Mouse (Mus musculus) thymus, postnatal 25 days (tissue): ENCODE measurements around the gene Tprgl.

Experiments used
- DNase-seq: peaks from one replicate; pipeline ENCODE4 v3.0.0; 2022

Tprgl gene

DNA sequence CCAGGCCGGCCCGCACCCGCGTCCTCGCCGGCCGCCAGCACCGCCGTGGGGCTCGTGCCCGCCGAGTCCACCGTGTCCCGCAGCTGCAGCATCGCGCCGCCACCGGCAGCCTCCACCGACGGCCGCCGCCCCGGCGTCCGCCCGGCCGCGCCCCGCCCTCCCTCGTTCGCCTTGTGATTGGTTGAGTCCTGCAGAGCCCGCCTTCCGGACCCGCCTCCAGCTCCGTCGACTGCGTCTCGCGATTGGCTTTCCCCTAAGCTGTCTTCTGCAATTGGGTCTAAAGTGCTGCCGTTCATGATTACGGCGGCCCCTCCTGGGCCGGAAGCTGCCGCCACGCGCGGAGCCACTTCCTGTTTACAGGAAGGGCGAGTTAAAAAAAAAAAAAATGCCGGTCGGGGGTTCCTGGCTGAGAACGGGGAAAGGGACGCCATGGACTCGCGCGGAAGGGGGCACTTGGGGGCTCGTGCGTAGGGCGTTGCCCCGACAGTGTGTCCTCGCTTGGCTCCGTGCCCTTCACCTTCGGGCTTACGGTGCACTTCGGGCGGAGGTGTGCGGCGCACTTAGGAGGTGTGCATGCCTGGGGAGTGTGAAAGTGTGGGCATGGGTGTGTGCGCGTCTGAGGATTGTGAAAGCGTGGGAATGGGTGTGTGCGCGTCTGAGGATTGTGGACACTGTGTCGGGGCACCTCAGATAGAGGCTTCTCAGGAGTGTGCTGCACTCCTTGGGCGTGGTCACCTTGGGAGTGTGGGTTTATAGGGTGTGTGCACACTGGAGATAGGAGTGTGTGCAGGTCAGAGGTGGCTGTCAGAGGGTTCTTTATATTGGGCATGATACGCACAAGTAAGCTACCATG lies at the start of gene Tprgl:
TSS of gene Tprgl (minus strand) at position 129 of the 853 bp plus-strand sequence.
- DNase-seq, result peak; percentile 98

DNA sequence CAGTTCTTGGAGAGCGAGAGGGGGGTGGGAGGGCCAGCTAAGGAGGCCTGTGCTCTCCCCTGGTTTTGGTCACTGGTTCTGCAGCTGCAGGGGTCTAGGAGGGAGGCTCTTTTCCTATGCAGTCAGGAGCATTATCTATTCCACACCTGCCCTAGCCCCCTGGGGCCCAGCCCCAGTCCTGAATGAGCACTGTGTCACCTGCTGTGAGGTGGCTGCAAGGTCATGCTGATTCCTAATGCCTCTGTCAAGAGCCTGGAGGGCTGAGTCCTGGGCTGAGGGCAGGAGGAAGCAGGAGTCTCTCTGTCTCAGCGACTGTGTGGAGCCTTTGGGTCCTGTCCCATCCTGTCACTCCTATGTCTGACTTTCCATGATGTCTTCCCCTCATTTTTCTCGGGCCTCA lies 49.4 kb upstream of the Tprgl start:
- no peak for DNase-seq

DNA sequence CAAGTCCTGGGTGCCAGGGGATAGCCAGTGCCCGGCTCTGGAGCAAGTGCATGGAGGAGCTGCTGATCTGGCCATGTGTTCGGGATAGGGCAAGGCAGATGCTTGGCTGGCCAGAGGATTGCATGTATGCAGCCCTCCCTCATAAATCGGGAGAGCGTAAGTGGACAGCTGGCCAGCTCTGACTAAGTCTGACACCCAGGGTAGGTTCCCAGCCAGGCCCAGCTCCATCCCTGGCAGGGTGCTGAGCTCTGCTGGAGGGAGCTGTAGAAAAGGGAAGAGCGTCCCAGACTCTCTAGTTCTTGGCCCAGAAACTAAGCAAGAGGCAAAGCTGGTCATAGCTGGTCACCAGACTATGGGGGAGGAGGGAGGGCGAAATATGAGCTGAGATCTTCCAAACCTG lies 48.6 kb upstream of the Tprgl start:
- no peak for DNase-seq

DNA sequence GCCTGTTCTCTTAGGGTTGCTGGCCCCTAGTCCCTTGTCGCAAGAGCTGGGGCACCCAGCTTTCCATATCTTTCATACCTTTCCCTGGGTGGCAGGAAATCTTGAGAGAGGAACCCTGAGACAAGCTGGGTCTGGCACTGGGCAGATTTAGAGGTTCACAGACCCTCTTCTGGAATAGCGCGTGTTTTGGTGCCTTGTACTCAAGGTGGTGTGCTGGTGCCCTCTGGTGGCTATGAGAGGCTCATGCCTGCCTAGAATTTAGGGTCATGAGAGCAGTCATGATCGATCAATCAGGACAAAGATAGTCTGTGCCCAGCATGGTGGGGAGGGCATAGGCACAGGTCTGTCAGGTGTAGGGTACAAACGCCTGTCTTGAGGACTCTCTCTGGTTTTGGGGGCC lies 46.8 kb upstream of the Tprgl start:
- peak; percentile 46 for DNase-seq

DNA sequence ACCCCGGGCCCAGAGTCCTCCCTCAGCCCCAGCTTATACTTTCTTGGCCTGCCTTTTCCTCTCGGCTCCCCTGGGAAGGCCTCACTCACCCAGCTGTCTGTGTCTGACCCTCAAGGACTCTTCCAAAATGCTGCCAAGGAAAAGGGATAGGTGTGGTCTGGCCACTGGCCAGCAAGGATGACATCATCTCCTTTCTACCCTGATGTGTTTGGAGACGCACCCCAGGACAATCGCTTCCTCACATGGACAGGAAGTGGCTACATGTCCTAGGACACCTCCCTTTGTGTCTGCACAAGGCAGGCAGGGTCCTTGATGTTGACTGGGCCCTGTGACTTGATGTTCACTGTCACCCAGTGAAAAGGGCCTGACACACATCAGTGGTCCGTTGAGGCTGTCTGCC lies 44.9 kb upstream of the Tprgl start:
- no peak for DNase-seq

DNA sequence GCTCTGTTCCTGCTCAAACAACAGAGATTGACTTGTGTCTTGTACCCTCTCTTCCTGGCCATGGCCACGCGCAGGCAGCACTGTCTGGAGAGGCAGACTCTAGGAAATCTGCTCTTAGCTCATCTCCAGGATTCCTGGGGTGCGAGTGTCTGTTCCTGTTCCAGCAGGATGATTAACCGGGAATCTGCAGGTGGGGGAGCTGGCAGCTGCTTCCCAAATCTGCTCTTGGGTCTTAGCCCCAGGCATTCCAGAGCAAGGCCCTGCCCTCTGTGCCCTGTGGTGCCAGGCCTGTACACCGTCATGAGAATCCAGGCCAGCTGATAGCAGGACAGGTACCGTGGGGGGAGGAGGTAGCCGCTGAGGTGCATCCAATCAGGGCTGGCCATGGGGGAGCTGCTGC lies 44.1 kb upstream of the Tprgl start:
- DNase-seq, result no peak

DNA sequence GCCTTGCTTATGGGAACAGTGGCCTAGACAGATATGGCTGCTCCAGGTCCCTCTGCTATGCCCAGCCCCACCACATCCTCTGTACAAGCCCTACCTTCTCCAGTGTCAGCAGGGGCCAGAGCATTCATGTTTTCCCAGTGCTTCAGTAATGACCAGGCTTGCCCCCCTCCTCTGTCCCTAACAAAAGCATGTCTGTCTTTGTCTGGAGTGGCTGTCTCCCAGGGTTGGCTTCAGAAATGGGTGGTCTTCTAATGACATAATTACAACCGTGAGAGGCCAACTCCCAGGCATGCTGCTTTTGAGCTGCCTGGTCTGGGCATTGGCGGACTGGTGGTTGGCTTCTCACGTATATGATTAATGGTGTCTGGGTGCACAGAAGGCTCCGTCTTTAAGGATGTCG lies 41.0 kb upstream of the Tprgl start:
- DNase-seq, result no peak

DNA sequence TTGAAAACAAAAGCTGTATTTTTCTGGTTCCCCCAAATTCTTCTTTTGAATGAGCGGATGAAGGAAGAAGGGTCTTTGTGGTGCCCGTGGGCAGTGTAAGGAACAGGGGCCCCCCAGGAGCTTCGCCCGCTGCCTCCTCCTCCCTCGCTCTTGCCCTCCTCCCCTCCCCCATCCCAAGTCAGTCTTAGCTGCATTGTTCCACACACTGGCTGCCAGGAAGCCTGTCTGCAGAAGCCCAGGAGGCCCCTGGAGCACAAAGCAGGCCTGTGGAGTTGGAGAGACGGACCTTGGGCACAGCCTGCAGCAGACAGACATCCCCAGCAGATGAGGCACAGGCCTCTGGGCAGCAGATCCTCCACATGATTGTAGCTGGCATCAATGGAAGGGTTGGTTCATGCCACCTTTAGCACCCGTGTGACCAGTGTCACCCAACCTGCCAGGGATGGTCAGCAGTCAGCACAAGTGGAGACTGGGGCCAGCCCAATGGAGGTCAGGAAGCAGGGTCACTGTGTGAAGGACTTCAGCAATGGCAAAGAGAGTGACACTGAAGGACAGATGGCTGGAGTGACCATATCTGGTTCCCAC lies 38.0 kb upstream of the Tprgl start:
- no peak for DNase-seq

DNA sequence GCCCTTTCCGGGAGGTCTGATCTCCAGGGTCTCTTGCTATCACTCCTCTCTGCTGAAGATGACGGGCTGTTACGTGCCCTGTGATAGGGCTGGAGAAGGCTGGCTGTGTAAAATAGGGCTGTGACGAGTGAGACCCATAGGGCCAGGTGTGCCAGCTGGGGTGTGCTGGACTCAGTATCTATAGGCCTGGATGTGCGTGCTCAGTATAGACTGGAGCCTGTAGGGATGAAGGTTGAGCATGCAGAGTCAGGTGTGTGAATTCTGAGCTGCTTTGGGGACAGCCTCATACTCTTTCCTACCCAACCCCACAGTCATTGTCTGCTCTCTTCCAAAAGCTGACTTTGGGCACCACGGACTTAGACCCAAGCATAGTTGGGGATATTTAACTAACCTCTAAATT lies 37.5 kb upstream of the Tprgl start:
- DNase-seq, result no peak

DNA sequence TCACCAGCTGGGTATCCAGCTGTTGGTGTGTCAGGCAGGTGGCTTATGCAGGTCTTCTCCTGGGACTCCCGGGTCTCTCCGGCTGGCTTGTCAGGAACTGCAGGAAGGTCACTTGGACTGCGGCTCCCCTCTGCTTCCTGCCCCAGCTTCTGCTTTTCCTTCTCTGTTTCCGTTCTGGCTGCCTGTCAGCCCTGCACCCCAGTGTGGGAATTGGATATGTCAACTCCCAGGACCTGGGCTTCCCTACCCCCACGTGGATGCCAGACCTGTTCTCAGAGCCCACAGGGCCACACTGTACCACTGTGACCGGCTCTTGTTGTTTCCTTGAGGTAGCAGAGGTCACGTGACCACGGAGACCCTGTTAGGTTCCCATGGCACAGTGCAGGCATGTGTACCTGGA lies 28.5 kb upstream of the Tprgl start:
- no peak for DNase-seq

DNA sequence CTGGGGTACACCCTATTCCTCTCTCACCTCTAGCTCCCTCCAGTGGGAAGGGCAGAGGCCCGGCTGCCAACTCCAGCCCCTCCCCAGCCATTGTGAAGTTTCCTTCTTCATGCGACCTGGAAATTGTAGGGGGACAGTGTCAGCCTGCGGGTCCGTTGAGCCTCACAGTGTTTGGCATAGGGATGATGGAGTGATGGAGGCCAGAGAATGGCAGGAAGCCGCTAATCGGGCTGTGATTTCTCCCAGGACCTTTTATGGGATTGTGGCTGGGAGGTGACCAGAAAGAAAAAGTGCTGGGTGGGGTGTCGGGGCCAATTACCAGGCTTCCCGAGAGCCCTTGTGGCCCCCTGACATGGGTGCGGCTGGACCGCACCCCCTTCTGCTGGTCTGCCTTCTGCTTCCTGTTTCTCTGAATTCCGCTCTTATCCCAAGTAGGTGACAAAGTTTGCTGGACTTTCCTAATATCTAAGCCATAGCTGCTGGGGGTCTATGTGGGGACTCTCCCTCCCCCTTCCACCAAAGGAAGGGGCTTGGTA lies 25.6 kb upstream of the Tprgl start:
- DNase-seq, result no peak

DNA sequence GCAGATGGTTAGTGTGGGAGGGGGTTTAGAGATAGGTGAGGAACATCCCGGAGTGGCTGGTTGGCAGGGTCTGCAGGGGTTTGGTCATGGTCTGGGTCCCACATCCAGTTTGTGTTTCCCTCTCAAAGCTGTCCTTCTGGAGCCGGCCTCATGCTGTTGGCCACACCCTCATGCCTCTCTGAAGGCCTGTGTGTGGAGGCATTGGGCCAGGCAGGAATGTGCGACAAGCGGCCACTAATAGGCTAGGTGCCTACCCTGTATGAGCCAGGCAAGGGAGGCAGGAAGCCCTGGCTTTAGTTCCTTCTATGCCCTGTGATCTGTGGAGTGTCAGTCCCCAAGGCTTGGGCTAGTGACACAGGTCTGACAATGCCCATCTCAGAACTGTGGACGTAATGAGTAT lies 24.5 kb upstream of the Tprgl start:
- DNase-seq, result no peak

DNA sequence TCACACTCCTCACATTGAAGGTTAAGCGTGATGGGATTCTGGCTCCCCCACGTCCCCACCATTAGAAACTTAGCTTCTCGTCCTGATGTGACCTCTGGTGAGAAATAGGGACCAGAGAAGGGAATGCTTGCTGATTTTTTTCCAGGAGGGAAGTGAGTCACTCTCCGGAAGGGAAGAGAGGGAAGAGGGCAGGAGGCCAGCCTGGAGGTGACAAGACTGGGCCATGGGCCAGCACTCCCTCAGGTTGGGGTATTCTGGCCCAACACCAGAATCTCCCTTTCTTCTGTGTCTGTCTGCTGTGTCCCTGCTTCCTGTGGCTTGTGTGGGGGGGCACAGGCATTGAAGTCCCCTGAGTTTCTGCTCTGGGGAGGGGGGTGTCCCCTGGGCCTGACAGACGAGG lies 23.1 kb upstream of the Tprgl start:
- no peak for DNase-seq

DNA sequence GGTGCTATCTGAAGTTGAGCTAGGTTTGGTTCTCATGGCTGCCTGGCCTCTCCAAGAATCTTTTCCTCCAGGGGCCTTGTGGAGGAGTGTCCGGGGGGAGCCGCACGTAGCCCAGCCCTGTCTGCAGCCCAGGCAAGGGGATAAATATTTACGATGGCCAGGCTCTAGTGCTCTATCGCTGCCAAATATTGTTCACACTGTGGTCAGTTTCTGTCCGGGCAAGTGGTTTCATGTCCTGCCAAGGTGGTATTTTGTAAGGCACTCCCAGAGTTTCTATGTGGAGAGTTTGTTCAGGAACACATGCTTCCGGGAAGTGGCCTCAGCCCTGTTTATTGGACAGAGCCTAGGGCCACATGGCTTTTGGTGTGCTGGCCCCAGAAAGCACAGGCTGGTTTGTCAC lies 20.5 kb upstream of the Tprgl start:
- DNase-seq, result no peak

DNA sequence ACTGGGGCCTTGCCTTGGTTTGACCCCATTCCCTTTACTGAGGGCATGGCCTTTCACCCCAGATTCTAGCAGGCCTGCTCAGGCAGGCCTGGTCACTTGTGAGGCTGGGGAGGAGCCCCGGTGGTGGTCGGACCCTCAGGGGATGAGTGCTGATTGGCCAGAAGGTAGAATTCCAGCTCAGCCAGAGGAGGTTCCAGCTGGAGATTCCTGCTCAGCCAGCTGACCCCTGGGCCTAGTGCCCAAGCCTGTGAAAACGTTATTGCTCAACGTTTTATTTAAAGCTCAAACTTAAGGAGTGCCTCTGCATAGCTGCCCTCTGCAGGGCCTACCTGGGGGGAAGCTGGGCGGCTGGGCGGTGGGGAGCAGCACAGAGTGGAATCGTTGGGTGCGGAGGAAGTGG lies 16.8 kb upstream of the Tprgl start:
- DNase-seq, result no peak

DNA sequence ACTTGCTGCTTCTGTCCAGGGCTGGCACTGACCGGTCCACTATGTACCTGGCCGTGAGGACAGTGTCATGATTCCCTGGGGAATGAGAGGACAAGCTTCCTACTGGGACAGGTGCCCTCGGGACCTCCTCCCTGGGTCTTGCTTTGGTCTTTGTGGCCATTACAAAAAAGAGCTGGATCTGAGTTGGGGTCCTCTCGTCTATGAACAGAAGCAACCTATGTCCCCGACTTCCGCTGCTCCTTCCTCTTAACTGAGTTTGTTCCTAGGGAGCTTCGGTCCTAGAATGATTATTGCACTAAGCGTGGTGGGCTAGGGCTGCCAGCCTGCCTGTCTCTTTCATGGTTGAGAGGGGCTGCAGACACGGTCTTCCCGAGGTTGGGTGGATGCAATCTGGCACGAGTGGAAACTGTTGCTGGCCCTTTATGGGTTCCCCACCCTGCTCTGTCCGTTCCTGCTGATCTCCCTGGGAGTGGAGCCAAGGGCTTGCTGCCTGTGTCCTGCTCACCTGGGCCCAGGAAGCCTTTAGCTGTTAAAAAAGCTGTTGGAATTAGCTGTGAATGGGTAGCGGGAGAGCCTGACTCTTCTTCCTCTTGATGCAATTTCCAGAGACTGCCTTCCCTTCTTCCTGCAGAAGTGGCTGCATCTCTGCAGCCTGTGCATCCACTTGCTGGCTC lies 11.6 kb upstream of the Tprgl start:
- no peak for DNase-seq

DNA sequence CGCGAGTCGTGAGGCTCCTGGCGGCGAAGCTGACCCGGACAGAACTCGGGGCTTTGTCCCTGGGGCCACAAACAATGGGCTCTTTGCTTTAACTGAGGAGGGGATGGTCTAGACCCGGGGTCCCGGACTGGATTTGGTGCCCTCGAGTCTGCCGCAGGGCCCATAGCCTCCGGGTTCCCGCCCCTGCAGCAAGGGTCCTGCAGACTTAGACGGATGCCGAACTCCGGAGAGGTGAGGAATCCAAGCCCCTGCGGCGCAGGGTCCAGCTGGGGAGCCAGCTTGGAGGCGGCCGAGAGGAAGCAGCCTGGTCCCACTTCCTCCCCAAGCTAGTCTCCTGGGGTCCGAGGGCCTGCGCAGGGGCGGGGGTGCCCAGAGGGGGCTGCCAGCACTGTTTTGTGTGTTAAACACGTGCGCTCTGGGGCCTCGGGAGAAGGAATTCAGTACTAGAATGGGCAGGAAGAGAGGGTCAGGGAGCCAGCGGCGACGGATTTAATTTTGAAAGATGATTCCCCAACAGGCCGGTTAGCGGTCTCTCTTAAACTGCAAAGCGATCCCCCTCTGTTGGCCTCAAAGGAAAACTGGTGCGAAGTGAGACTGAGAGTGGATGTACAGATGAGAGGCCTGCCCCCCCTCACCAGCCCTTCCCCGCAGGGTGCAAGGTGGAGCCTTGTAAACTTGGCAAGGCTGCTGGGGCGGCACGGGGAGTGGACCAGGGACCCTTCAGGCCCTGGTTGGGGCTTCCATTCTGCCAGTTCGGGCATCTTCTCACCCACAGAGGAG lies 10.9 kb upstream of the Tprgl start:
- DNase-seq, result no peak

DNA sequence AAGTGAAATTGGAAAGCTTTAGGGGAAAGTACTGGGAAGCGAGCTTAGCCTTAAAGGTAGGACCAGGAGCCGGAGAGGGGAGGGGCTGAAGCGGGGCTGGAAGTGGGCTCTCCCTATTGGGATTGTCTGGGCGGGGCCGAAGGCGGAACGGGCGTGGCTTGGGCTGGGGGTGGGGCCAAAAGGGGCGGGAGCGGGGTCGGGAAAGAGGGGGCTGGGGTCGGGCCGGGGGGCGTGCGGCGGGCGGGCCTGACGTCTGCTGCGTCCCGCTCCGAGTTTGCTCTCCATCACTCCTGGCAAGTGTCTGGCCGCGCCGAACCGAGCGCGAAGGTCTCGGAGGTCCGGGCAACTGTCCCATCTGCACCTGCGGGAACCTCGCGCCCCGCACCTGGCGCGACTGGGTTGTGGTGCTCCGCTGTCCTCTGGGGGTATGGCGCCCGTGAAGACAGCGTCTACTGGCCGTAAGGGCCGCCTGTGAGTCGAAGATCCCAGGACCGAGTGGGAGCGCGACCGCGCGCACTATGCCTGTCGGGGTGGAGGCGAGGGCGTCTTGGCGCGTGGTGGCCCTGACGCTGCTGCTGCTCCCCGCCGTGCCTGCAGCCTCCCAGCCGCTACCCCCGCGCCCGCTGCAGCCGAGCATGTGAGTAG lies 10.2 kb upstream of the Tprgl start, which contains the start of gene Megf6:
TSS of gene Megf6 (plus strand) at position 225 of the 645 bp plus-strand sequence.
- no peak for DNase-seq

DNA sequence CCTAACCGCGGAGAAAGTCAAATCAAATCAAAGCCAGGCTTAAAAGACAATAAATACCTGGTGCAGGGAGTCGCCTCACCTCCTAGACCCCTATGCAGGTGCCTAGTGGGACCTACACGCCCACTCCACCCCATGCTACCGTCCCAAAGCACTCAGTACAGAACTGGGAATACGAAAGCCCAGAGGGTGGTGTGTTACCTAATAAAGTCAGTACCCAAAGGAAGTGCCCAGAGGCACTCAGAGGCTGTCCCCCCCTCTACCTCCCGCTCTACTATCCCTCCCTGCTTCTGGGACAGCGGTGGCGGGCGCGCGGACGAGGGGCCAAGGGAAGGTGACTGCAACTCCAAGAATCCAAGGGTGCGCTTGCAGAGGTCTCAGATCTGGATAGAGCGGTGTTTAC lies 9.6 kb upstream of the Tprgl start:
- DNase-seq, result no peak

DNA sequence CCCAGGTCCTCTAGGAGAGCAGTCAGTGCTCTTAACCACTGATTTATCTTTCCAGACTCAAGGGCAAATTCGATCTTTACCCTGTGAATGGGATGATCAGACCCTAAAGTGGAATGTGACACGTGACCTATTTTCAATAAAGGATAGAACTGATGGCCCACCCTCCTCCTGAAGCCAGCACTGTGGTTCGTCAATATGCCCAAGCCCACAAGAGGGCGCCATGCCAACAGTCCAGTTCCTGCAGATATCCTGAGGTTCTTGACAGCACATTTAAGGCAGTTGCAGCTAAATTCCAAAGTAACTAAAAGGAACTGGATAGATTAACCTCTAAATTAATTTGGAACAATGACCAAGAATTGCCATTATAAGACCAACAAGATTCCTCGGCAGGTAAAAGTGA lies 6.6 kb upstream of the Tprgl start:
- DNase-seq, result peak; percentile 47

DNA sequence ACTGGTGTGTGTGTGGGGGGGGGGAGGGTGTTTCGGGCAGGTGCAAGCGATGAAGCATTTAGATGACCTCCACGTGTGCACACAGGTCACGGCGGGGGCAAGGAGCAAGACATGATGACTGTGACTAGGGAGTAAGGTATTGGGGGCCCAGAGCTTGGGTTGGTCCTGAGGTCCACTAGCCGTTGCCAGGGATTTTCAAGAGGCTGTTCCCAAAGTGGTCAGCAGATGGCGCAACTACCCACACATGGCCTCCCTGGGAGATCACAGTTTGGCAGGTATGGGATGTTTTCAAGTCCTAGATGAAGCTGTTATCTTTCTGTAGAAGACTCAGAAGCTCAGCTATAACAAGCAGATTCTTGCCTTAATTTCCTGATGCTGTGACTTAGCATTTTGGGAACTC lies 2.8 kb upstream of the Tprgl start:
- DNase-seq, result peak; percentile 60

DNA sequence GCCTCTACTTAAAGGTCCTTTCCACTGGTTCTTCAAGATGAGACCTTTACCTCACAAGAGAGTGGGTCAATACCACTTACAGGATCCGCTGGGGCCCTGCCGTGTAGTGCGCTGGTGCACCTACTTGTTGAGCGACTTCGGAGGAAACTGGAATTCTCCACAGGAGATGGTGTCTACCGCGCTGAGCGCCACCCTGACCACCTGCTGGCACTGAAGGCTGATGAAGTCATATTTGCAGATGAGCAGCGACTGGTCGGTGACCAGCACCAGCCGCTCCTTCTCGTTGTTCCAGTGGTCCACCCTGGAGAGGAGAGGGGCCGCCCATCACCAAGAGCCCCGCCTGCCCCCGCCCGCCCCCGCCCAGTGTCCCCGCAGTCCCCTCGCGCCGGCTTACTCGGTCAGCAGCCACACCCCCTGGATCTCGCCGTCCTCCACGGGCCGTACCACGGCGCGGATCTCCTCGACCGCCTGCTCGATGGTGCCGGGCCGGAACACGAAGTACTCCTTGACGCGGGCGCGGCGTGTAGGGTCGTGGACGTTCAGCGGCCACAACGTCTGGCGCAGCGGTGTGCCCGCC lies 417 bp downstream of the Tprgl start:
- peak; percentile 35 for DNase-seq
